Mouse (Mus musculus) left cerebral cortex, adult 2 months (tissue): ENCODE data around the gene Dnali1. TPM values are rescaled to one million over a fixed set of nuclear protein-coding genes. Genes with fewer than 3 reads are reported as not detected.

Experiments
- DNase-seq, 2 experiments: peaks; one replicate each; pipeline ENCODE4 v3.0.0; 2021 to 2022; ENCODE audit warnings: low spot score in 2 of 2, mixed read lengths in 1 of 2; ENCODE audit errors: extremely low spot score in 1 of 2
- H3K27ac ChIP-seq: fragments of 200-600 bp; 2 replicates; pipeline ENCODE4 v1.8.1; 2022
- H3K4me3 ChIP-seq: fragments of 200-600 bp; 2 replicates; pipeline ENCODE4 v1.8.1; 2022
- CTCF ChIP-seq: fragments of 200-600 bp; IDR thresholded peaks from 2 replicates; pipeline ENCODE4 v1.8.1; 2022; ENCODE audit warnings: antibody characterized with exemption, mild to moderate bottlenecking, moderate library complexity
- intact Hi-C: fragments of 180-260 bp; cut with DNase I; formaldehyde crosslinking; loops from one replicate; pipeline ENCODE4 v1.15.1; 2025
- total RNA-seq, 2 experiments: library from RNA; stranded (reverse); gene quantifications; 2 replicates each; pipeline ENCODE4 v1.2.3; 2021

Gene Dnali1
- total RNA-seq, 2 experiments from 2014 or later, result 0.27 to 0.37 TPM

DNA sequence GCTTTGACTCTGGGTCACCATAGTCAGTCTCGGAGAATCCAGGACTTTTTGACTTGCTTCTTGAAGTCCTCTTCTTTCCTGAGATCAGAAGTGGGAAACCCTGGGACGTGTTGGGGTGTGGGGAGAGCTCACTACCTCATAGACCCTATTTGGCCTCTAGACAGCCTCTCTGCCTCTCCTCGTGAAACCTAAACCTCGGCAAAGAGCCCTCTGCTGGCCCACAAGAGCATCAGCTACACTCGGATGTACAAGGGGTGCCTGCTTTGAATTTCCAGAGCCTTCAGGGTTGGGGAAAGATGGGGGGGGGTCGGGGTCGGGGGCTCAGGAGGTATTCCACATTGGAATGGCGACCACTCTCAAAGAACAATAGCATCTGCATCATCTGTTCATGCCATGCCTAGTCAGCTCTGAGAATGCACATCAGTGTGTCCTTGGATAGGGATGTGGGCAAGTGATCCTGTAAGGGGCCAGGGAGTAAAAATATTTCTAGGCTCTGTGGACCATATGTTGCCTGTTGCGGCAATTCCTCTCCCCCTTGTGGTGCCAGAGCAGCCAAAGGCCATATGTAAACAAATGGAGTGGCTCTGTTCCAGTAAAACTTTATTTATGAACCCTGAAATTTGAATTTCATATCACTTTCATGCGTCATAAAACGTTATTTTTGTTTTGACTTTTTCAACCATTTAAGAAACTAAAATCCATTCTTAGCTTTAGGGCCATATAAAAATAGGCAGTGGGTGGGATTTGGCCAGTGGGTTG lies 44.5 kb downstream of the Dnali1 start:
- Histone ChIP-seq H3K4me3 (no peak overlapping the region), H3K27ac (no peak overlapping the region)
- intact Hi-C loops, result loop anchor here (2.0 kb wide), 1 partner anchor 36 kb away; no protein-coding TSS in a partner anchor
- peak; percentile 29 for TF ChIP-seq CTCF
- DNase-seq, result peak in 1 of 2 experiments; percentile 23

DNA sequence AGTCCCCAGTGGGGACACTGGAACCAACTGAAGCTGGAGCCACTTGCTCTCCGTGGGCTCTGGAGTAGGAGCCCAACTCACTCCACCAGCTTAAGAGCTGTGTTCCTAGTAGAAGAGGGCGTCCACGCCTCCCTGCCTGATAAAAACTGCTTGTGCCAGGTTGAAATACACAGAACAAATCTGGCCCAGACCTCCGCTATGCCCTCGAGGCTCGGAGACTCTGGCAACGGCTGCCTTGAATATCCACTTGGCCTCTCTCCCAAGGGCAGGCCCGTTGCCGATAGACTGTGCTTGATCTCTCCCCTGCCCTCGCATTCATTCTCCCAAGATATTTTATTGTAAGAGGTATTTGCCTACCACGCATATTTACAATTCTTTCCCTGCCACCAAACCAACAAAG lies 48.1 kb downstream of the Dnali1 start:
- Histone ChIP-seq H3K4me3 (no peak overlapping the region), H3K27ac (no peak overlapping the region)
- TF ChIP-seq CTCF, result no peak
- DNase-seq, result no peak
- intact Hi-C loops, result no loop called here

GRCm38 (mm10) chr4:125015806-125016635 lies 49.5 kb downstream of the Dnali1 start, which contains the start of gene Gnl2:
Gnl2 (plus strand) TSS chr4:125016585.
- intact Hi-C loops, result no loop called here
- Histone ChIP-seq H3K4me3 (no peak within 1 kb of the TSS), H3K27ac (no peak within 1 kb of the TSS)
- DNase-seq, result no peak
- TF ChIP-seq CTCF, result no peak

GRCm38 (mm10) chr4:125008712-125009111 lies 56.8 kb downstream of the Dnali1 start:
- DNase-seq, result no peak
- H3K4me3 ChIP-seq, result no peak overlapping the region
- no peak for TF ChIP-seq CTCF
- intact Hi-C loops, result no loop called here
- no peak overlapping the region for H3K27ac ChIP-seq

DNA sequence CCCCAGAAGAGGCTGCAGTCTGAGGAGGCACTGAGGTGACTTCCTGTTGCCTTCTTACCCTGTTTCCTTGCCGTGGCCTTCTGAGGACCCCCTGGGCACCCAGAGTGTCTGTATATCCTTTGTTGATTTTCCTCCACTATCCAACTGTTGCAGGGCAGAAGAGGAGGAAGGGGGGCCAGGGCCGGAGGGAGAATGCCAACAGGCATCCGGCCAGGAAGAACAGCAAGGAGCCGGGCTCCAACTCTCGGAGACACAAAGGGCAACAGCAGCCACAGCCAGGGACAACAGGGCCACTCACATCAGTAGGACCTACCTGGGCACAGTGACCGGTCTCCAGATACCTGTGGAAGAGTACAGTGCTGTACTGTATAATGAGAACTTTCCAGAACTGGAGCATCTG lies 57.3 kb downstream of the Dnali1 start:
- no peak overlapping the region for H3K4me3 ChIP-seq
- intact Hi-C loops, result no loop called here

DNA sequence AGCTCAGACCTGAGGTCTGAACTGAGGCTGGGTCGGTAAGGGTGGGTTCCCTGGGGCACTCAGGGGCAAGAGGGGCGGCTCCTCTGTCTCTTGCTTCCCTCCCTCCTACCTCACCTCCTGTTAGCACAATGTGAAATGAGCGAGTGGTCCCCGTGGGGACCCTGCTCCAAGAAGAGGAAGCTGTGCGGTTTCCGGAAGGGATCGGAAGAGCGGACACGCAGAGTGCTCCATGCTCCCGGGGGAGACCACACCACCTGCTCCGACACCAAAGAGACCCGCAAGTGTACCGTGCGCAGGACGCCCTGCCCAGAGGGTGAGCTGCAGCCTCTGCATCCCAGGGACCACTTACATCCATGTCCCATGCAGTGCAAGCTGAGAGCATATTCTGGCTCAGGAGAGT lies 58.0 kb downstream of the Dnali1 start:
- no peak for DNase-seq
- intact Hi-C loops, result no loop called here
- no peak for TF ChIP-seq CTCF
- no peak overlapping the region for H3K27ac ChIP-seq
- no peak overlapping the region for H3K4me3 ChIP-seq

More for the DNA sequence above, 57.3 kb downstream of the Dnali1 start:
- TF ChIP-seq CTCF, result no peak
- no peak for DNase-seq
- no peak overlapping the region for H3K27ac ChIP-seq

Other genes with a start within 250 kb of the Dnali1 start
- gene Yrdc, start 215.0 kb downstream of the Dnali1 start, total RNA-seq, result 10 to 100 TPM; 29.8 to 33.8 TPM
- gene 1110065P20Rik, start 214.5 kb downstream of the Dnali1 start, total RNA-seq, result 10 to 100 TPM; 66.6 to 74.8 TPM
- gene Maneal, start 203.5 kb downstream of the Dnali1 start, total RNA-seq, result 10 to 100 TPM; 53.7 to 55.3 TPM
- 10 to 100 TPM; 60.5 to 69.6 TPM for gene Epha10, start 184.8 kb downstream of the Dnali1 start, total RNA-seq
- 10 to 100 TPM; 18.9 to 20.3 TPM for gene 9930104L06Rik, start 128.7 kb downstream of the Dnali1 start, total RNA-seq
- 1 to 10 TPM; 1.2 to 1.9 TPM for gene Cdca8, start 126.4 kb downstream of the Dnali1 start, total RNA-seq
- 10 to 100 TPM; 17.1 to 21.6 TPM for gene Rspo1, start 79.3 kb downstream of the Dnali1 start, total RNA-seq
- 10 to 100 TPM; 61.3 to 65.5 TPM for gene Gnl2, start 49.1 kb downstream of the Dnali1 start, total RNA-seq
- 10 to 100 TPM; 15.2 to 16.1 TPM for gene Snip1, start 969 bp upstream of the Dnali1 start, total RNA-seq
- 100 to 1,000 TPM; 132 to 138 TPM for gene Meaf6, start 19.4 kb upstream of the Dnali1 start, total RNA-seq
- under 1 TPM; 0.79 to 1.00 TPM for gene Zc3h12a, start 62.1 kb upstream of the Dnali1 start, total RNA-seq